Mouse (Mus musculus) C2C12 (cell line): ENCODE measurements at regions not wholly inside any gene's neighbourhood (a gene's known extent, or its start where the extent isn't known, plus 50 kb on each side); places are given as distances from the start of the nearest gene placed in this dataset.

Experiments
- H3K27me3 ChIP-seq: one replicate; pipeline ENCODE4 v1.6.1; 2011; ENCODE audit not compliant: control insufficient read depth, insufficient read depth, insufficient read length
- H3K36me3 ChIP-seq: one replicate; pipeline ENCODE4 v1.6.1; 2011; ENCODE audit not compliant: control insufficient read depth, insufficient read depth
- H3K4me3 ChIP-seq: one replicate; pipeline ENCODE4 v1.5.1; 2011; ENCODE audit warnings: mild to moderate bottlenecking, control low read depth; ENCODE audit not compliant: poor library complexity, insufficient read depth, severe bottlenecking
- H3K79me2 ChIP-seq: one replicate; pipeline ENCODE4 v1.6.1; 2011; ENCODE audit not compliant: control insufficient read depth, insufficient read depth
- H3K79me3 ChIP-seq: one replicate; pipeline ENCODE4 v1.6.1; 2011; ENCODE audit warnings: low read depth, control low read depth
- H3ac ChIP-seq: one replicate; pipeline ENCODE3; 2011; ENCODE audit warnings: low read depth; ENCODE audit not compliant: control insufficient read depth, insufficient read length
- CEBPB ChIP-seq: IDR thresholded peaks from one replicate; pipeline ENCODE4 v1.6.1; 2011; ENCODE audit warnings: low read depth, mild to moderate bottlenecking, control low read depth, moderate library complexity
- CTCF ChIP-seq: IDR thresholded peaks from one replicate; pipeline ENCODE4 v1.5.1; 2011; ENCODE audit not compliant: control insufficient read depth, insufficient read depth, insufficient read length
- FOSL1 ChIP-seq: IDR thresholded peaks from one replicate; pipeline ENCODE4 v1.8.0; 2011; ENCODE audit warnings: mild to moderate bottlenecking, low read length; ENCODE audit not compliant: poor library complexity, insufficient read depth, severe bottlenecking
- MAX ChIP-seq: IDR thresholded peaks from one replicate; pipeline ENCODE4 v1.6.1; 2011; ENCODE audit warnings: mild to moderate bottlenecking, control low read depth
- MYOD1 ChIP-seq: IDR thresholded peaks from one replicate; pipeline ENCODE4 v1.6.1; 2011; ENCODE audit warnings: low read depth; ENCODE audit not compliant: control insufficient read depth, insufficient read length
- MYOG ChIP-seq: IDR thresholded peaks from one replicate; pipeline ENCODE4 v1.6.1; 2011; ENCODE audit not compliant: control insufficient read depth, insufficient read length; ENCODE audit errors: extremely low read depth
- USF1 ChIP-seq: IDR thresholded peaks from one replicate; pipeline ENCODE4 v1.6.1; 2011; ENCODE audit warnings: low read depth, mild to moderate bottlenecking, control low read depth, moderate library complexity

DNA sequence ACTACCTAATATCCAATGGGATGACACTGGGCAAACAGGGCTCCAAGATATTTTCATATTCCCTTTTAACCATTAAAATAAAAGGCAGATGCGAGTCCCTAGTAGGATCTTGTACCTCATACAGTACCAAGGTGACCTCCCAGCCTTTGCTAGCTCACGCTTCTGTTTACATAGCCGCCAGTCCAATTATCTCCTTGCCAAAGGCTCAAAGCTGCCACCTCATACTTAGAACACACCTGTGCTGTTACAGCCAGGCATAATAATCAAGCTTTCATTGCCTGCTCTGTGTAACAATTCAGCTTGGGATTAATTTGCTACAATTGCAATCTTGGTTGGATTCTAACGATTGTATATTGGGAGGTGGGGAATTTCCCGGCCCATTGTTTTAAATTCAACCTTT lies 97.0 kb upstream of the Mpp6 start:
- TF ChIP-seq CEBPB (no peak), CTCF (no peak), MAX (no peak), USF1 (no peak), FOSL1 (no peak), MYOG (no peak)
- H3K79me3 ChIP-seq: no peaks in the 10 kb centered on the region
- H3K36me3 ChIP-seq: no peaks in the 10 kb centered on the region
- H3K27me3 ChIP-seq: peaks cover 39% of the 10 kb centered on the region
- no peak overlapping the region for H3ac ChIP-seq
- no peaks in the 10 kb centered on the region for H3K79me2 ChIP-seq
- H3K4me3 ChIP-seq: no peak overlapping the region

DNA sequence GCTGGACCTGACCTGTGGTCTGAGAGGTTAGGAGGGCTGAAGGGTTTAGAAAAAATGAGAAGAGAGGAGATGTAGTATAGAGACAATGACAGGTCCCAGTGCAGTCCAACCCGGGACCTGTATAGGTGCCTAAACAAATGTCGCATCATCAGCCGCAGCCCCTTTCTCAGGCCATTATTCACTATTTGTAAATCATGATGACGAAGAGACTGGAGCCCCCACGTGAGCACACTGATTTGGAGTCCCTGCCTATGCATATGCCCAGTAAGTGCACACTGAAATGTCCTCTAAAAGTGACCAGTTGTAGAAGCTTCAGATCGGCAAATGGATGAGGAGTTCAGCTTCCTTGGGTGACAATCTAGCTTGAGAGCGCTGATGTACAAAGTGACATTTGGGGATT lies 96.2 kb upstream of the Mpp6 start:
- H3ac ChIP-seq: no peak overlapping the region
- no peaks in the 10 kb centered on the region for H3K79me2 ChIP-seq
- H3K79me3 ChIP-seq: no peaks in the 10 kb centered on the region

DNA sequence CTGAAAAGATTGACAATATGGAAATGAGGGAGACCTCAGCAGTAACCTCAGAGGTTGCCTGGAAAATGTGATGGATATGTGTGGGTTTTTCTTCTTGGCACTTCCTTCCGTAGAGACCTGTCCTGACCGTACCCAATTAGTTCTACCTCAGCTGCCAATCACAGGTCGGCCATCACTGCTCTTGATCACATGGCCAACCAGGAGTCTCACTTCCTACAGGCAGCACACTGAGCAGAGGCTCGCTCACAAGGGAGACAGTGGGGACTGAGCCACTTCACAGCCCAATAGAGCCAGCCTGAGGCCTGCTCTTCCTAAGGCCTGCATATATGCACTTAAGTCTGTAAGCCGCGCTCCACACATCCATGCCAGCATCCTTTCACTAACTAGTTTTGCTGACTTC lies 82.1 kb upstream of the Mpp6 start:
- H3ac ChIP-seq: no peak overlapping the region
- no peaks in the 10 kb centered on the region for H3K79me2 ChIP-seq
- H3K79me3 ChIP-seq: no peaks in the 10 kb centered on the region
- TF ChIP-seq FOSL1 (no peak), USF1 (no peak), MAX (no peak), CTCF (no peak), MYOG (no peak), CEBPB (no peak), MYOD1 (no peak)
- H3K36me3 ChIP-seq: no peaks in the 10 kb centered on the region
- peaks cover 6% of the 10 kb centered on the region for H3K27me3 ChIP-seq
- no peak overlapping the region for H3K4me3 ChIP-seq

More for the DNA sequence above, 96.2 kb upstream of the Mpp6 start:
- no peak overlapping the region for H3K4me3 ChIP-seq
- peaks cover 37% of the 10 kb centered on the region for H3K27me3 ChIP-seq
- TF ChIP-seq CEBPB (no peak), CTCF (no peak), USF1 (no peak), MAX (no peak), MYOG (no peak), FOSL1 (no peak), MYOD1 (no peak)
- no peaks in the 10 kb centered on the region for H3K36me3 ChIP-seq

DNA sequence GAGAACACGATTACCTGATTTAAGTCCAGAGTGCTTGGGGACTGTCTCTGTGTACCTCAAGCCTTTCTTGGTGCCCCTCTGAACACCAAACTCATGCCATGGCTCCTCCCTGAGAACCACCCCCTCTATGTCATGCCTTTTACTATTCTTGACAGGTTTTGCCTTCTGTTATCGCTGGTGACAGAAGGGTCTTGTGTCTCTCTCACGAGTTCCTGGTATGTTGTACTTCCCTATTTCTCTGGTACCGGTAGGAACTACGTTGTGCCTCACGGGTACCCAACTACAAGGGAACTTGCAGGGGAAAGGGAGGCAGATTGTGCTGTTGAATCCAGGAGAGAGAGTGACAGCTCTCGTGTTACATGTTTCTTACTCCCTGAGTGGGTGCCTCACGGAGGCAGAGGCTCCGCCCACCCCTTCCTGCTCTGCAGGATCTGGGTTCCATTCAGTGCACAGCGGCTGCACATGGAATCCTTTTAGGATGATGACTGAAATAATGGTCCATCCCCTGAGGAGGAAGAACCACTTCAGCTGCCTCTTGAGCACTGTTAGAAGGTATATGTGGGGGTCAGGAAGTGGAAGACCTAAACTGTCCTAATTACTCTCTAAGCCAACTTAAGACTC lies 80.0 kb upstream of the Mpp6 start:
- peaks cover 15% of the 10 kb centered on the region for H3K27me3 ChIP-seq
- H3K4me3 ChIP-seq: no peak overlapping the region
- H3K36me3 ChIP-seq: no peaks in the 10 kb centered on the region
- H3K79me3 ChIP-seq: no peaks in the 10 kb centered on the region
- no peaks in the 10 kb centered on the region for H3K79me2 ChIP-seq
- no peak overlapping the region for H3ac ChIP-seq
- TF ChIP-seq CEBPB: no peak
- no peak for TF ChIP-seq MAX
- no peak for TF ChIP-seq MYOD1

DNA sequence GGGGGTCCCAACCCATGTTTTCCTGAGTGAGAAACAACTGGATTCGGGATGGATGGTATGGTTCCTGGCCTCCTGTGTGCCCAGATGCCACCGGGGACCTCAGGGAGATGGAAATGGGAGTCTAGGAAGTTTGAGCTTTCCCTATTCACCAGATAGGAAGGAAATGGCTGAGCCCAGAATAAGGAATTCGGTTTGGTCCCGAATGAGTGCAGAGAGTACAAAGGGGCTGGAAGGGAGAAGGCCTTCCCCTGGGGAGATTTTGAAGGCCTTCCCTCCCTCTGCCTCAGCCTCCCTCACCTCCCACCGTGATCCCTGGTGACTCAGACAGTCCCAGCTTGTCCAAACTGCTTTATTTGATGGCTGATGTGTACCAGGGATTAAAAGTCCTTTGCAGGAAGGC lies 78.7 kb upstream of the Mpp6 start:
- Histone ChIP-seq H3K27me3 (peaks cover 15% of the 10 kb centered on the region), H3ac (no peak overlapping the region), H3K79me3 (no peaks in the 10 kb centered on the region), H3K79me2 (no peaks in the 10 kb centered on the region), H3K36me3 (no peaks in the 10 kb centered on the region), H3K4me3 (no peak overlapping the region)
- TF ChIP-seq CEBPB (no peak), MAX (no peak), MYOG (no peak), CTCF (no peak), FOSL1 (no peak), USF1 (no peak), MYOD1 (no peak)

DNA sequence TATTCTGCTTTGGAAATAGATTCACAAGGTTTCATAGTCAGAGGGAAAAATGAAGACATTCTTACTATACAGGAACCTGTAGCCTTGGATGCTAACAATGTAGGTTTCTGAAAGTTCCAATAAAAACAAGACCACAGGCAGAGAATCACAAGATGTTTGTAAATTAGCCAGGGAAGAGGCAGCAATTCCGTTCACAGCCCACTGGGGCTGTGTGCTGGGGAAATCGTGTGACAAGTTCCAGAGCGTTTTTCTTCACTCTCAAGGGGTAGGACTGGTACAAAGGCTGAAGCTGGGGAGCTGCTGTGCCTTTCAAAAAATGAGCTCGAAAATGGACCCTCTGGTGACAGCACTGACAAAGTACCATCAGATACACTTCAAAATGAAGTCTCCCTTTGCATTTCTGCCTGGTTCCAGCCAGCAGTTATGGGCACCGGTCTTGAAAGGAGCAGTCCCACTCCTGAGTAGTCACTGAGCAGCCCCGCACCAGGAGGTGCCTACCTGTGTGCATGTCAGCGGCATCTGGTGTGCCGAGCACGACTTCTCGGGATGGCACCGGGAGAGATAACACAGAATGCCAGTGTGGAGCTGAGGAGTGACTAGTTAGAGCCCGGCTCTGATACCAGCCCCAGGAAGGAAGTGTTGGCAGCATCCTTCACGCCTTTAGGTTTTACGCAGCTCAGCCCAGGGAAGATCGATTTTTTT lies 77.0 kb upstream of the Mpp6 start:
- no peak for TF ChIP-seq CTCF
- TF ChIP-seq USF1: no peak
- TF ChIP-seq CEBPB: no peak
- TF ChIP-seq MYOD1: no peak
- TF ChIP-seq MYOG: no peak
- no peak for TF ChIP-seq FOSL1
- TF ChIP-seq MAX: no peak
- Histone ChIP-seq H3K79me2 (no peaks in the 10 kb centered on the region), H3K36me3 (no peaks in the 10 kb centered on the region), H3K79me3 (no peaks in the 10 kb centered on the region), H3K4me3 (no peak overlapping the region), H3ac (no peak overlapping the region), H3K27me3 (peaks cover 15% of the 10 kb centered on the region)
